Mouse (Mus musculus): ENCODE data around the gene Zbtb20.

DNA sequence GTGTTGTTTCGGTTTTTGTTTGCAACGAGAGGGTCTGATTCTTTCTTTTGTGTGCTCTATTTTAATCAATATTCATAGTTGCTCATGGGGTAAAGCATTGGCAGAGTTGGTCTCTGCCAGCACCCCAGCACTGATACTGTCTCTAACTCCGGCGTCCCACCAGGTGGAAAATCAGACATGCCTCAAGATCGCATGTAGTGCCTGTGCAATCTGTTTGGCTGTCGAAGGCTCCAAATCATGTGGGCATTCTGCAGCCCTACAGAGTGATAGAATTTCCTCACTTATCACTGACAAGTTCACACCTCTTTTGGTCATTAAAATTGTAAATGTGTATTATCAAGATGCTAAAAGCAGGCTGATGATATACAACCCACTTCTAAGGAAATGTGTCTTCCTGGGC lies 219.1 kb downstream of the Zbtb20 start:
- no peak for TF ChIP-seq GATA1 (IDR thresholded peaks at IDR 0.05; ENCODE audit: low read length)
- no peak for TF ChIP-seq TAL1 (IDR thresholded peaks at IDR 0.05; ENCODE audit: low read length)

All from erythroblast, embryonic 14.5 days (primary cell).